Mouse (Mus musculus): Measurements from ENCODE around the gene Olfr1209.

Olfr1209 gene

DNA sequence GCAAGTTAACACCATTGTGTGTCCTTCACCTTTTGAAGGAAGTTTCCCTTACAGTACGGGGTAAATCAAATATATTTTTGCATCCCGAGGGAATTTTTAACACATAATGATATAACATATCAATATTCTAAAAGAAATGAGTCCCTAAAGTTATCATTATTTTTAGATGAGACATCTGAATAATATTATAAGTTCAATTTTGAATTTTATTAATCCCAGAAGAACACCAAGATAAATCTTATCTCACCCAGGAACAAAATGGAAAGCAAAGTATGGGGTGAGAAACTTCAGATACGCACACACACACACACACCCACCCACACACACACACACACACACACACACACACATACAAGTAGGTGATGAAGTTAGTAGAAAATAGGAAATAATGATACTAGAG is at the start of gene Olfr1209:
TSS of gene Olfr1209 (minus strand) at position 101 of the 400 bp plus-strand sequence.
- no peak for DNase-seq

DNA sequence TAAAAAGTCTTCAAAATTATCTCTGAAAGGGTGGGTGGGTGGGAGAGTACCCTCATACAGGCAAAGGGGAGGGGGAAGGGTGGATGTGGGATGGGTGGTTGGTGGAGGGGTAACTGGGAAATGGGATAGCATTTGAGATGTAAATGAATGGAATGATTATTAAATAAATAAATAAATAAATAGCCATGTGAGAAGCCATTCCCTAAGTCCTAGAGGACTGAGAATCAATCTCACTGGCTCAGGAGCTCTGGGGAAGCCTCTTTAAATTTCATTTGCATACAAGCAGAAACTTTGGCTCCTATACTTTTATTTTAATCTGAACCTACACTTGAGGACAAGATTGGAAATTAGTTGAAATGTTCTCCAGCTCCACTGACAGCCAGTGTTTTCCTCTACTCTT is 38.7 kb upstream of the Olfr1209 start, which contains the start of gene Olfr1212:
TSS of gene Olfr1212 (plus strand) at position 301 of the 400 bp plus-strand sequence.
- no peak for DNase-seq

DNA sequence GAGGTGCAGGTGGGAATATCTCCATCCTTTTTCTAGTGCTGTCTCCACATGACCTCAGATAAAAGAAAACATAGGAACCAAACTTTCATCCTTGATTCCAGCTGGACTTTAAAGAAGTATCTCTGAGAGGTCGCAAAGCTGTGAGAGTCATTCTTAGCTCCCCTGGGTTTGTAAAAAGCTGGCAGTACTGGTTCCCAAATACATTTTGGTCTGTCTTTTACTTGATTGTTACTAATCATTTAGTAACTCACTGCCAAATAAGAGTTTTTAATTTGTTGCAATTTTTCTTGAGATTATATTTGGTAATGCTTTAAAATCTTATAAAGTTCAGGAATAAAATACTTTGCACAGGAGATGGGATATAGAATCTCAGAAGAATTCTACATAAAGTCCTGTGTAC is 23.1 kb upstream of the Olfr1209 start, which contains the start of gene Olfr1211:
TSS of gene Olfr1211 (minus strand) at position 101 of the 400 bp plus-strand sequence.
- DNase-seq = no peak

DNA sequence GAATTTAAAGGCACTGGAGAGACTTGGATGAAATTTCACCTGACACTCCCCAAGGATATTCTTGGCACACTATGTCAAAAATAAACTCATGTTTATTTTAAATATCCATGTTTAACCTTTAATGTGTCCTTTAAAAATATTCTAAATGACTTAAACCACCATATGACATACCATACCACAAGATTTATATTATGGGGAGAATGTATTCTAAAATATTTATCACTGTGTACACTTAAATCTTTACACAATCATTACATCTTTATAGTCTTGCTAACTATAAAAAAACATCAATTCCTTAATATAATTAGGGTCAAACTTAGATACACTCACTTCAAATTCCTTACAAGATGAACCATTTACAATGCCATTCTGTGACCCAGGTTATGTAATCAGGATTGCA is 12.7 kb downstream of the Olfr1209 start, which contains the start of gene Olfr1208:
TSS of gene Olfr1208 (minus strand) at position 101 of the 400 bp plus-strand sequence.
- no peak for DNase-seq

DNA sequence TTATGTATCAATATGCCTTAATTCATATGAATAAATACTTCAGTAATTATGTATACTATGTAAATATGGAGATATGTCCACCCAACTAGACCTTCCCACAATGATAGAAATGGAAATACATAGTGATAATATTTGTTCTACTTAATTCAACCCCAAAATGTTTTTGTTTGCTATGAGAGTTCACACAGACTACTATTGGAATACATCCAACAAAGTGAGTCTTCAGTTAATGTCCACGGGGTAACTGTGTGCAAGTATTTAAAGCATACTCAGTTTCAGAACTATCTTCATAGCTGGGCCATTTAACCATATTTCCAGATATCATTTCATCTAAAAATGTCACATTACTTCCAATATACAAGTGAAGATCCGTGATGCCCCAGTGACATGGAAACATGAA is 52.0 kb downstream of the Olfr1209 start, which contains the start of gene Olfr1206:
TSS of gene Olfr1206 (plus strand) at position 301 of the 400 bp plus-strand sequence.
- no peak for DNase-seq

Data from kidney, postnatal 4 days (tissue).